Mouse (Mus musculus): Measurements from ENCODE around the gene Fam199x. TPM values are rescaled to one million over a fixed set of nuclear protein-coding genes. Genes with fewer than 3 reads are reported as not detected.

The Fam199x gene
- total RNA-seq, 2 experiments from 2014 or later = 5.3 to 5.7 TPM

Other genes with a start within 250 kb of the Fam199x start
- gene Plp1, start 226.9 kb upstream of the Fam199x start, total RNA-seq (2021) = 1 to 10 TPM; 4.0 to 4.8 TPM
- under 1 TPM; 0.17 to 0.22 TPM for gene Rab9b, start 180.8 kb upstream of the Fam199x start, total RNA-seq (2021)
- gene H2bfm, start 122.3 kb upstream of the Fam199x start, total RNA-seq (2021) = not detected
- gene Tmsb15b2, start 74.1 kb upstream of the Fam199x start, total RNA-seq (2021) = 1 to 10 TPM; 1.9 to 5.9 TPM
- 1 to 10 TPM in 1 of 2 experiments, under 1 TPM in 1; 0.67 to 1.0 TPM for gene Tmsb15l, start 72.7 kb upstream of the Fam199x start, total RNA-seq (2021)
- 1 to 10 TPM in 1 of 2 experiments, under 1 TPM in 1; 0.91 to 1.2 TPM for gene Tmsb15b1, start 72.7 kb upstream of the Fam199x start, total RNA-seq (2021)
- not detected for gene Zcchc18, start 56.4 kb upstream of the Fam199x start, total RNA-seq (2021)
- gene Slc25a53, start 11.3 kb upstream of the Fam199x start, total RNA-seq (2021) = 1 to 10 TPM; 4.7 to 6.2 TPM
- not detected for gene Esx1, start 72.5 kb downstream of the Fam199x start, total RNA-seq (2021)

Measured in heart, postnatal 10 days (tissue).